Mouse (Mus musculus) embryonic facial prominence, embryonic 12.5 days (tissue): ENCODE results near the gene Afap1l2. TPM values are rescaled to one million over a fixed set of nuclear protein-coding genes. Genes with fewer than 3 reads are reported as not detected.

Source experiments
- ATAC-seq: fragments of 200-750 bp; cut with Nextera tagmentation; 2 replicates; pipeline ENCODE4 v1.8.0; 2017; ENCODE audit not compliant: insufficient number of reproducible peaks, insufficient read depth, low FRiP score, low TSS enrichment
- H3K27ac ChIP-seq: fragments of 300-500 bp; sonication (generic); 2 replicates; pipeline ENCODE4 v1.5.1; 2016; ENCODE audit warnings: mild to moderate bottlenecking
- H3K27me3 ChIP-seq: fragments of 300-500 bp; sonication (generic); 2 replicates; pipeline ENCODE4 v1.6.1; 2016; ENCODE audit warnings: mild to moderate bottlenecking, moderate library complexity
- H3K36me3 ChIP-seq: fragments of 300-500 bp; sonication (generic); 2 replicates; pipeline ENCODE4 v1.6.1; 2016; ENCODE audit warnings: mild to moderate bottlenecking
- H3K4me1 ChIP-seq: fragments of 300-500 bp; sonication (generic); 2 replicates; pipeline ENCODE4 v1.6.1; 2016
- H3K4me2 ChIP-seq: fragments of 300-500 bp; sonication (generic); replicated peaks from 2 replicates; pipeline ENCODE4 v1.6.1; 2016; ENCODE audit warnings: mild to moderate bottlenecking, moderate library complexity
- H3K4me3 ChIP-seq: fragments of 300-500 bp; sonication (generic); 2 replicates; pipeline ENCODE4 v1.5.1; 2016; ENCODE audit warnings: mild to moderate bottlenecking
- H3K9ac ChIP-seq: fragments of 300-500 bp; sonication (generic); 2 replicates; pipeline ENCODE4 v1.6.1; 2016; ENCODE audit warnings: mild to moderate bottlenecking, moderate library complexity
- H3K9me3 ChIP-seq: fragments of 300-500 bp; sonication (generic); 2 replicates; pipeline ENCODE4 v1.6.1; 2016; ENCODE audit warnings: mild to moderate bottlenecking, moderate library complexity
- WGBS: fragments of 180-500 bp; shearing (Covaris S2); methylation state at CpG from one replicate; pipeline ENCODE4 v1.1.7; 2016; 5-methylcytosine and 5-hydroxymethylcytosine counted together
- polyA plus RNA-seq: library from polyadenylated mRNA; unstranded; fragments of >200 nt; fragmentation: Nextera tagmentation; extraction: Ambion mirVana; gene quantifications from 2 replicates; pipeline ENCODE4 v1.2.1, GENCODE M21; 2016

Gene Afap1l2
- polyA plus RNA-seq, 1 experiment from 2014 or later = 10.3 TPM

GRCm38 (mm10) chr19:57006841-57007240, 1.2 kb downstream of the Afap1l2 start:
- H3K27me3 ChIP-seq = peaks cover 26% of the 10 kb centered on the region
- no peak overlapping the region for H3K4me2 ChIP-seq
- H3K9ac ChIP-seq = no peak overlapping the region
- no peaks in the 10 kb centered on the region for H3K36me3 ChIP-seq
- WGBS = 44% methylated on average over 13 of the region's 13 CpGs
- ATAC-seq = no peak
- peaks cover 38% of the 10 kb centered on the region for H3K4me1 ChIP-seq
- no peak overlapping the region for H3K27ac ChIP-seq
- H3K9me3 ChIP-seq = no peaks in the 10 kb centered on the region
- H3K4me3 ChIP-seq = peak overlapping the region; percentile 52; the same call in 1 of the 2 replicates

GRCm38 (mm10) chr19:57005062-57005461, 3.0 kb downstream of the Afap1l2 start:
- Histone ChIP-seq H3K4me3 (no peak overlapping the region), H3K4me2 (no peak overlapping the region), H3K27ac (no peak overlapping the region), H3K4me1 (peaks cover 29% of the 10 kb centered on the region), H3K9ac (no peak overlapping the region), H3K27me3 (peaks cover 26% of the 10 kb centered on the region), H3K9me3 (no peaks in the 10 kb centered on the region), H3K36me3 (no peaks in the 10 kb centered on the region)
- 92% methylated on average over 4 of the region's 4 CpGs for WGBS
- ATAC-seq = no peak

- no peak for ATAC-seq
- no peak overlapping the region for H3K4me2 ChIP-seq
- H3K27ac ChIP-seq = no peak overlapping the region
- H3K9me3 ChIP-seq = no peaks in the 10 kb centered on the region
- peaks cover 30% of the 10 kb centered on the region for H3K4me1 ChIP-seq
- H3K36me3 ChIP-seq = no peaks in the 10 kb centered on the region
- peaks cover 22% of the 10 kb centered on the region for H3K27me3 ChIP-seq
- H3K4me3 ChIP-seq = no peak overlapping the region
- WGBS = 42% methylated on average over 7 of the region's 7 CpGs
- H3K9ac ChIP-seq = no peak overlapping the region
These were observed 4.6 kb downstream of the Afap1l2 start for GRCm38 (mm10) chr19:57003460-57003810.

GRCm38 (mm10) chr19:57002741-57003459, 5.1 kb downstream of the Afap1l2 start:
- no peak for ATAC-seq
- WGBS = 60% methylated on average over 12 of the region's 12 CpGs
- H3K4me3 ChIP-seq = no peak overlapping the region

GRCm38 (mm10) chr19:57001926-57002325, 6.1 kb downstream of the Afap1l2 start:
- H3K9ac ChIP-seq = no peak overlapping the region
- H3K4me1 ChIP-seq = peaks cover 33% of the 10 kb centered on the region
- WGBS = 85% methylated on average over 4 of the region's 4 CpGs
- H3K36me3 ChIP-seq = no peaks in the 10 kb centered on the region
- no peak overlapping the region for H3K27ac ChIP-seq
- H3K9me3 ChIP-seq = no peaks in the 10 kb centered on the region
- no peak overlapping the region for H3K4me3 ChIP-seq
- ATAC-seq = no peak
- H3K4me2 ChIP-seq = no peak overlapping the region
- H3K27me3 ChIP-seq = peaks cover 9% of the 10 kb centered on the region

More at GRCm38 (mm10) chr19:57002741-57003459, 5.1 kb downstream of the Afap1l2 start:
- Histone ChIP-seq H3K4me1 (peaks cover 33% of the 10 kb centered on the region), H3K4me2 (no peak overlapping the region), H3K27me3 (peaks cover 18% of the 10 kb centered on the region), H3K27ac (no peak overlapping the region; the same call in 1 of the 2 replicates), H3K9me3 (no peaks in the 10 kb centered on the region), H3K9ac (no peak overlapping the region), H3K36me3 (no peaks in the 10 kb centered on the region)

- H3K9me3 ChIP-seq = no peaks in the 10 kb centered on the region
- ATAC-seq = no peak
- no peak overlapping the region for H3K4me3 ChIP-seq
- WGBS = 87% methylated on average over 5 of the region's 5 CpGs
- H3K27ac ChIP-seq = no peak overlapping the region
- peaks cover 36% of the 10 kb centered on the region for H3K4me1 ChIP-seq
- H3K27me3 ChIP-seq = peaks cover 3% of the 10 kb centered on the region; the same call in 1 of the 2 replicates
- no peak overlapping the region for H3K9ac ChIP-seq
- H3K4me2 ChIP-seq = no peak overlapping the region
- H3K36me3 ChIP-seq = no peaks in the 10 kb centered on the region
These were observed 7.4 kb downstream of the Afap1l2 start for GRCm38 (mm10) chr19:57000592-57000991.

GRCm38 (mm10) chr19:56999781-57000180, 8.2 kb downstream of the Afap1l2 start:
- Histone ChIP-seq H3K27ac (peak overlapping the region; percentile 85; the same call in 1 of the 2 replicates), H3K27me3 (peaks cover 3% of the 10 kb centered on the region; the same call in 1 of the 2 replicates), H3K36me3 (no peaks in the 10 kb centered on the region), H3K4me3 (no peak overlapping the region), H3K9me3 (no peaks in the 10 kb centered on the region), H3K4me1 (peaks cover 36% of the 10 kb centered on the region), H3K4me2 (no peak overlapping the region), H3K9ac (no peak overlapping the region)
- 69% methylated on average over 2 of the region's 2 CpGs for WGBS
- no peak for ATAC-seq

- Histone ChIP-seq H3K27ac (peak overlapping the region; percentile 85), H3K9me3 (no peaks in the 10 kb centered on the region), H3K4me3 (no peak overlapping the region), H3K36me3 (no peaks in the 10 kb centered on the region), H3K4me1 (peaks cover 41% of the 10 kb centered on the region), H3K4me2 (no peak overlapping the region), H3K9ac (no peak overlapping the region), H3K27me3 (peaks cover 3% of the 10 kb centered on the region; the same call in 1 of the 2 replicates)
- 68% methylated on average over 2 of the region's 2 CpGs for WGBS
- no peak for ATAC-seq
These were observed 9.1 kb downstream of the Afap1l2 start for GRCm38 (mm10) chr19:56998910-56999309.

GRCm38 (mm10) chr19:56998331-56998730, 9.7 kb downstream of the Afap1l2 start:
- Histone ChIP-seq H3K36me3 (no peaks in the 10 kb centered on the region), H3K27ac (peak overlapping the region; percentile 85), H3K4me1 (peaks cover 37% of the 10 kb centered on the region), H3K4me3 (no peak overlapping the region), H3K4me2 (no peak overlapping the region), H3K27me3 (peaks cover 3% of the 10 kb centered on the region; the same call in 1 of the 2 replicates), H3K9me3 (no peaks in the 10 kb centered on the region), H3K9ac (no peak overlapping the region)
- ATAC-seq = no peak
- WGBS = 80% methylated on average over 4 of the region's 4 CpGs

- Histone ChIP-seq H3K36me3 (no peaks in the 10 kb centered on the region), H3K9ac (no peak overlapping the region), H3K4me2 (peak overlapping the region; percentile 40), H3K9me3 (no peaks in the 10 kb centered on the region), H3K4me3 (peak overlapping the region; percentile 12; the same call in 1 of the 2 replicates), H3K27me3 (peaks cover 3% of the 10 kb centered on the region; the same call in 1 of the 2 replicates), H3K27ac (peak overlapping the region; percentile 88), H3K4me1 (peaks cover 31% of the 10 kb centered on the region)
- ATAC-seq = peak; percentile 86
- 2% methylated on average over 10 of the region's 10 CpGs for WGBS
These were observed 10.8 kb downstream of the Afap1l2 start for GRCm38 (mm10) chr19:56997164-56997599.

GRCm38 (mm10) chr19:56995441-56995840, 12.6 kb downstream of the Afap1l2 start:
- Histone ChIP-seq H3K9me3 (no peaks in the 10 kb centered on the region), H3K36me3 (no peaks in the 10 kb centered on the region), H3K9ac (no peak overlapping the region), H3K4me2 (no peak overlapping the region), H3K27ac (no peak overlapping the region), H3K27me3 (no peaks in the 10 kb centered on the region), H3K4me3 (no peak overlapping the region), H3K4me1 (peaks cover 31% of the 10 kb centered on the region)
- no peak for ATAC-seq
- 88% methylated on average over 4 of the region's 4 CpGs for WGBS

GRCm38 (mm10) chr19:56994653-56995052, 13.4 kb downstream of the Afap1l2 start:
- Histone ChIP-seq H3K27ac (no peak overlapping the region), H3K9me3 (no peaks in the 10 kb centered on the region), H3K4me1 (peaks cover 34% of the 10 kb centered on the region), H3K9ac (no peak overlapping the region), H3K36me3 (no peaks in the 10 kb centered on the region), H3K4me2 (no peak overlapping the region), H3K4me3 (no peak overlapping the region), H3K27me3 (no peaks in the 10 kb centered on the region)
- no peak for ATAC-seq
- WGBS = 76% methylated on average over 4 of the region's 4 CpGs
